Mouse (Mus musculus) kidney, adult 2 months (tissue): ENCODE results near the gene Cobl.

Source experiments
- CTCF ChIP-seq: fragments of 200-500 bp; conservative IDR thresholded peaks from 2 replicates; pipeline ENCODE4 v1.5.1; 2011; ENCODE audit warnings: low read depth, mild to moderate bottlenecking, control low read depth, low read length, moderate library complexity, mixed read lengths; ENCODE audit not compliant: insufficient read depth, insufficient read length
- POLR2A ChIP-seq: fragments of 200-500 bp; IDR thresholded peaks from one replicate; pipeline ENCODE4 v1.6.1; 2011; ENCODE audit warnings: low read depth, low read length, control low read depth

DNA sequence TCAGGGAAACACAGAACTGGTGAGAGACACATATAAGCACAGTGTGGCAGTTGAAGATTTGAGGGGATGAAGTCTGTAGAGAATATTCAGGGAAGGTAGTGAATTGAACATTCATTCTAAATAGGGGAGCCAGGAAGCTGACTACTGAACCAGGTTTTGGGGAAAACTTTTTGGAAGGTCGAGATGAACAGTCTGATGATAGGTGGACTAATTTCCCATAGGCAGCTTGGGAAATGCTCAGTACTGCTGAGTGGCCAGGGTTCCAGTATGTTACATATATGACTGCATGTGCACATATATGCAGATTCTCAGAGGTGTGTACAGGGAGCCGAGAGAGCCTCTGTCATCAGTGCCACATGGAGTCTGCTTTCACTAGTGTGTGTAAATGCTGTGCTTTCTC, 190.5 kb downstream of the Cobl start:
- TF ChIP-seq CTCF (no peak), POLR2A (no peak)
